Mouse (Mus musculus) C2C12 (cell line): Measurements from ENCODE around the gene Igf1.

Experiments used
- CEBPB ChIP-seq: IDR thresholded peaks from one replicate; pipeline ENCODE4 v1.6.1; 2011; ENCODE audit warnings: low read depth, mild to moderate bottlenecking, control low read depth, moderate library complexity
- CTCF ChIP-seq: IDR thresholded peaks from one replicate; pipeline ENCODE4 v1.5.1; 2011; ENCODE audit not compliant: control insufficient read depth, insufficient read depth, insufficient read length
- FOSL1 ChIP-seq: IDR thresholded peaks from one replicate; pipeline ENCODE4 v1.8.0; 2011; ENCODE audit warnings: mild to moderate bottlenecking, low read length; ENCODE audit not compliant: poor library complexity, insufficient read depth, severe bottlenecking
- MAX ChIP-seq: IDR thresholded peaks from one replicate; pipeline ENCODE4 v1.6.1; 2011; ENCODE audit warnings: mild to moderate bottlenecking, control low read depth
- MYOD1 ChIP-seq: IDR thresholded peaks from one replicate; pipeline ENCODE4 v1.6.1; 2011; ENCODE audit warnings: low read depth; ENCODE audit not compliant: control insufficient read depth, insufficient read length
- MYOG ChIP-seq: IDR thresholded peaks from one replicate; pipeline ENCODE4 v1.6.1; 2011; ENCODE audit not compliant: control insufficient read depth, insufficient read length; ENCODE audit errors: extremely low read depth
- USF1 ChIP-seq: IDR thresholded peaks from one replicate; pipeline ENCODE4 v1.6.1; 2011; ENCODE audit warnings: low read depth, mild to moderate bottlenecking, control low read depth, moderate library complexity

DNA sequence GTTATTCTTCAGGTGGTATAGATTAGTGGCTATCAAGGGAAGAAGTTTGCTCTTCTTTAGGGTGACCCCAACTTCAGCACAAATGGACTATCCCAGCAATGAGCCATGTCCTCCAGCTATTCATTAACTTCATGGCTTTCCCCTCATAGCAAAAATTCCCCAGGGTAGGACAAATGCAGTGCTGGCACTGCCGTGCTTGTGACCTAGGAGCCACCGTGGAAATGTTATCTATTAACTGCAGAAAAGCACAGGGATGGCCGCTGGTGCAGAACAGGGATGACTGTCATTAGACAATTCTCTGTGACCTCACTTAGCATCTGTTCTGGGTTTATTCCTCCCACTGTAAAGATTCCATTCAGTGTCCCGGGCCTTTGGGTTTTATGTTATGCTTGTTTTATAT is 10.2 kb upstream of the Igf1 start:
- TF ChIP-seq MYOG (no peak), USF1 (no peak), CTCF (no peak), MAX (no peak), CEBPB (no peak), MYOD1 (no peak), FOSL1 (no peak)
